Mouse (Mus musculus) stomach, postnatal 0 days (tissue): ENCODE results near the gene Tbc1d4. TPM values are rescaled to one million over a fixed set of nuclear protein-coding genes. Genes with fewer than 3 reads are reported as not detected.

Experiments
- ATAC-seq: fragments of 200-750 bp; cut with Nextera tagmentation; 2 replicates; pipeline ENCODE4 v1.8.0; 2017; ENCODE audit not compliant: low FRiP score, low TSS enrichment
- DNase-seq: peaks from one replicate; pipeline ENCODE4 v3.0.0-alpha.2; 2016; ENCODE audit warnings: low spot score
- H3K27ac ChIP-seq: fragments of 300-500 bp; sonication (generic); replicated peaks from 2 replicates; pipeline ENCODE4 v1.5.1; 2014; ENCODE audit warnings: mild to moderate bottlenecking, control low read depth
- H3K27me3 ChIP-seq: fragments of 300-500 bp; sonication (generic); 2 replicates; pipeline ENCODE4 v1.6.1; 2014; ENCODE audit warnings: low read length; ENCODE audit not compliant: control insufficient read depth, insufficient read depth
- H3K36me3 ChIP-seq: fragments of 300-500 bp; sonication (generic); 2 replicates; pipeline ENCODE4 v1.6.1; 2014; ENCODE audit warnings: low read length, mixed read lengths; ENCODE audit not compliant: control insufficient read depth, insufficient read depth
- H3K4me1 ChIP-seq: fragments of 300-500 bp; sonication (generic); replicated peaks from 2 replicates; pipeline ENCODE4 v1.6.1; 2014; ENCODE audit warnings: antibody characterized with exemption; ENCODE audit not compliant: control insufficient read depth, insufficient read depth
- H3K4me2 ChIP-seq: fragments of 300-500 bp; sonication (generic); replicated peaks from 2 replicates; pipeline ENCODE4 v1.6.1; 2014; ENCODE audit warnings: low read depth, mild to moderate bottlenecking, control low read depth, moderate library complexity
- H3K4me3 ChIP-seq: fragments of 300-500 bp; sonication (generic); 2 replicates; pipeline ENCODE4 v1.5.1; 2014; ENCODE audit warnings: low read depth, low read length, control low read depth
- H3K9ac ChIP-seq: fragments of 300-500 bp; sonication (generic); 2 replicates; pipeline ENCODE4 v1.6.1; 2014; ENCODE audit warnings: mild to moderate bottlenecking, low read length, control low read depth, mixed read lengths
- H3K9me3 ChIP-seq: fragments of 300-500 bp; sonication (generic); 2 replicates; pipeline ENCODE4 v1.6.1; 2016; ENCODE audit warnings: low read length; ENCODE audit not compliant: control insufficient read depth
- CTCF ChIP-seq: IDR thresholded peaks from 2 replicates; pipeline ENCODE4 v1.5.1; 2016; ENCODE audit warnings: antibody characterized with exemption, low read depth, mild to moderate bottlenecking, moderate library complexity
- EP300 ChIP-seq: optimal IDR thresholded peaks from 2 replicates; pipeline ENCODE3; 2016; ENCODE audit warnings: antibody characterized with exemption
- WGBS: fragments of 180-500 bp; shearing (Covaris S2); extraction: QIAGEN DNeasy Blood & Tissue Kit; methylation state at CpG from one replicate; pipeline ENCODE4 v1.1.7; 2014; 5-methylcytosine and 5-hydroxymethylcytosine counted together
- polyA plus RNA-seq: library from polyadenylated mRNA; unstranded; fragments of >200 nt; fragmentation: Nextera tagmentation; extraction: Ambion mirVana; gene quantifications from 2 replicates; pipeline ENCODE4 v1.2.1, GENCODE M21; 2015

Tbc1d4 gene
- polyA plus RNA-seq, 1 experiment from 2014 or later = 3.9 TPM

DNA sequence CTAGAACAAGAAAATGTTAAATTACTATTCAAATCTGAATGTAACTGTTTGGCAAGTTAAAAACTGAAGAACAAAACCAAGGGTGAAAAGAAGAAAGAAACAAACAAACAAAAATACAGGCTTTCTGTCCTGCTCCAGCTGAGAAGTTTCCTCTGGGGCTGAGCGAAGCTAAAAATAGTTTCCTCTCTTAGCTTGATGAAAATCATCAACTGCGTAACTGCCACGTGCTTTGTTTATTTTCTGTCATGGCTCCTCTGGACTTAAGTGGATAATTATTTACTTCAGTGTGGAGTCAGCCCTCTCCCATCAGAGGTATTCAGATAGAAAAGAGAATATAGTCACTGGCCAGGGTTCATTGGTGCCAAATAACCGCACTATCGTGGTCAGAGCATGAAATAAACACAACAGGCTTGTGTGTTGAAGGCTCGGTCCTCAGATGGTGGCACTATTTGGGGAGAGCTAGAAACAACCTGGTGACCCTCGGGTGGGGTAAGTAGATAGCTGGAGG lies 35.8 kb downstream of the Tbc1d4 start:
- DNase-seq (no peak), ATAC-seq (no peak)
- no peaks in the 10 kb centered on the region for H3K4me1 ChIP-seq

DNA sequence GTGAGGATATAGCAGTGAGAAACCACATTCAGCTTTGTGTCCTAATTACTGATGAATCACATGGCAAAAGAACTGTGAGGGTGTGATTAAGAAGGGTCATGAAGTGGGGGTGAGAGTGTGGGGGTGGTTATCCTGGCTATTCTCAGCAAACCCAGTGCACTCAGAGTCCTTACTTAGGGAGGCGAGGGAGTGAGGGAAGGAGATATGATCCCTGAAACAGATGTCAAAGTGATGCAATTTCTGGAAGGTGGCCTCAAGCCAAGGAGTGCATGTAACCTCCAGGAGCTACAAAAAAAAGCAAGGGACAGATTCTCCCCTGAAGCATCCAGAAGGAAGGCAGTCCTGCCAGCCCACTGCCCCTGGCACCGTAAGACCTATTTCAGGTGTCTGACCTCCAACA lies 40.2 kb downstream of the Tbc1d4 start:
- Histone ChIP-seq H3K36me3 (no peaks in the 10 kb centered on the region), H3K9me3 (no peaks in the 10 kb centered on the region), H3K4me3 (no peak overlapping the region), H3K9ac (no peak overlapping the region), H3K4me1 (no peaks in the 10 kb centered on the region), H3K27me3 (no peaks in the 10 kb centered on the region), H3K27ac (no peak overlapping the region), H3K4me2 (no peak overlapping the region)
- WGBS = 65% methylated on average over 2 of the region's 2 CpGs
- DNase-seq (no peak), ATAC-seq (no peak)
- no peak for TF ChIP-seq CTCF
- TF ChIP-seq EP300 = no peak

More for the DNA sequence above, 35.8 kb downstream of the Tbc1d4 start:
- Histone ChIP-seq H3K27ac (no peak overlapping the region), H3K9me3 (no peaks in the 10 kb centered on the region), H3K4me2 (no peak overlapping the region), H3K36me3 (no peaks in the 10 kb centered on the region), H3K27me3 (no peaks in the 10 kb centered on the region), H3K9ac (no peak overlapping the region), H3K4me3 (no peak overlapping the region)
- WGBS = 58% methylated on average over 7 of the region's 7 CpGs
- TF ChIP-seq EP300 (no peak), CTCF (no peak)

DNA sequence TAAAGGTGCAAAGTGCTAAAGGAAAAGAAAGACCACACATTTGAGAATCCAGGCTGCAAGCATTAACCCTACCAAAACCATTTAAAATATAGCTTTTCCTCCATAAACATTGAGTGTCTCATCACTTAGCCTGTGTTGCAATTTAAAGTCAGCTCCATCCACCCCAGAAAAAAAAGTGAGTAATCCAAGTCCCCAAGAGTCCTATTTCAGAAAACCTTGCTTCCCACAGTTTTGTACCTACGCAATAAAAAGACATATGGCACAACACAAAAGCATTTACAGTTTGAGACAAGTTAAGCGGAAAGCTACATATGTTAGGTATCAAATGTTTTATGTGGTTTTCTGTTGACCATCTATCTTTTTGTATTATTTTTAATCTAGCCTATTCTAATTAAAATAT lies 42.3 kb downstream of the Tbc1d4 start:
- no peak for ATAC-seq
- TF ChIP-seq EP300 (no peak), CTCF (no peak)
- no peaks in the 10 kb centered on the region for H3K36me3 ChIP-seq
- H3K4me2 ChIP-seq = no peak overlapping the region
- 98% methylated on average over 2 of the region's 2 CpGs for WGBS
- no peak for DNase-seq
- H3K4me3 ChIP-seq = no peak overlapping the region
- H3K4me1 ChIP-seq = no peaks in the 10 kb centered on the region
- no peaks in the 10 kb centered on the region for H3K9me3 ChIP-seq
- H3K27me3 ChIP-seq = no peaks in the 10 kb centered on the region
- no peak overlapping the region for H3K9ac ChIP-seq
- H3K27ac ChIP-seq = no peak overlapping the region

- DNase-seq = no peak
Measured at GRCm38 (mm10) chr14:101565661-101566060, 43.3 kb downstream of the Tbc1d4 start.

DNA sequence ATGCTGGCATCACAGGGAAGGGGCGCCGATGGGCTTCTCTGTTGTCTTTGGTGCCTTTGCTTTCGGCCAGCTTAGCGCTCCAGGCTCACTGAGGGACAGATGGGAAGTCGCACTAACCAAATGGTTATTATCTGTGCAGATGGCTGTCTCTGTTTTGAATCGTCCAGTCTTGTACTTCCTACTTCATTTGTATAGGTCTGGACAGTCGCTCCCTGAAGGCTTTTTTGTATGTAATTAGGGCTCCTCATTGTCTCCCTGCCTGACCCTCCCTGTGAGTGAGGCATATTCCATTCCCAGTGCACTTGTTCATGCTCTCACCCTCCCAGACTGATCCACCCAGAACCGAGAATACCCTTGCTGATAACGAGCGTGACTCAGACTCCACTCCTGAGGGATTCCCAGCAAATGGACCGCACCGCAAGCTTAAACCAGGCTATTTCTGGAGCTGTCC lies 47.7 kb downstream of the Tbc1d4 start:
- DNase-seq = no peak
- no peaks in the 10 kb centered on the region for H3K4me1 ChIP-seq
- H3K9ac ChIP-seq = no peak overlapping the region
- no peaks in the 10 kb centered on the region for H3K27me3 ChIP-seq
- no peak overlapping the region for H3K4me2 ChIP-seq
- TF ChIP-seq CTCF = no peak
- TF ChIP-seq EP300 = no peak
- 67% methylated on average over 12 of the region's 12 CpGs for WGBS
- no peak for ATAC-seq
- H3K9me3 ChIP-seq = no peaks in the 10 kb centered on the region
- no peaks in the 10 kb centered on the region for H3K36me3 ChIP-seq
- no peak overlapping the region for H3K27ac ChIP-seq
- no peak overlapping the region for H3K4me3 ChIP-seq

More at GRCm38 (mm10) chr14:101565661-101566060, 43.3 kb downstream of the Tbc1d4 start:
- Histone ChIP-seq H3K27ac (no peak overlapping the region), H3K9me3 (no peaks in the 10 kb centered on the region), H3K4me1 (no peaks in the 10 kb centered on the region), H3K9ac (no peak overlapping the region), H3K27me3 (no peaks in the 10 kb centered on the region), H3K4me2 (no peak overlapping the region), H3K36me3 (no peaks in the 10 kb centered on the region), H3K4me3 (no peak overlapping the region)
- TF ChIP-seq EP300 = no peak
- TF ChIP-seq CTCF = no peak
- ATAC-seq = no peak
- WGBS = 57% methylated on average over 3 of the region's 3 CpGs

GRCm38 (mm10) chr14:101559446-101559845 lies 49.5 kb downstream of the Tbc1d4 start:
- Histone ChIP-seq H3K4me1 (no peaks in the 10 kb centered on the region), H3K4me3 (no peak overlapping the region), H3K4me2 (no peak overlapping the region), H3K9me3 (no peaks in the 10 kb centered on the region), H3K27me3 (no peaks in the 10 kb centered on the region), H3K27ac (no peak overlapping the region), H3K9ac (no peak overlapping the region), H3K36me3 (no peaks in the 10 kb centered on the region)
- 90% methylated on average over 3 of the region's 3 CpGs for WGBS
- ATAC-seq (no peak), DNase-seq (no peak)
- no peak for TF ChIP-seq EP300
- TF ChIP-seq CTCF = no peak
